Mouse (Mus musculus) midbrain, embryonic 14.5 days (tissue): ENCODE measurements around the gene Fam43a. TPM values are rescaled to one million over a fixed set of nuclear protein-coding genes. Genes with fewer than 3 reads are reported as not detected.
A peak's percentile ranks its signal among the peaks of the same experiment; 100 is the strongest.

ENCODE experiments used
- ATAC-seq: fragments of 200-750 bp; cut with Nextera tagmentation; 2 replicates; pipeline ENCODE4 v1.8.0; 2017; ENCODE audit warnings: moderate number of reproducible peaks, moderate library complexity; ENCODE audit not compliant: low FRiP score, low TSS enrichment
- DNase-seq: peaks from one replicate; pipeline ENCODE4 v3.0.0-alpha.2; 2015
- H3K27ac ChIP-seq: fragments of 300-500 bp; sonication (generic); replicated peaks from 2 replicates; pipeline ENCODE4 v1.5.1; 2014; ENCODE audit warnings: mild to moderate bottlenecking, low read depth, low read length, moderate library complexity
- H3K27me3 ChIP-seq: fragments of 300-500 bp; sonication (generic); 2 replicates; pipeline ENCODE4 v1.6.1; 2014; ENCODE audit warnings: low read length, control low read depth, mixed read lengths; ENCODE audit not compliant: control insufficient read depth, insufficient read depth
- H3K36me3 ChIP-seq: fragments of 300-500 bp; sonication (generic); 2 replicates; pipeline ENCODE4 v1.6.1; 2014; ENCODE audit warnings: low read length, control low read depth; ENCODE audit not compliant: control insufficient read depth, insufficient read depth
- H3K4me1 ChIP-seq: fragments of 300-500 bp; sonication (generic); 2 replicates; pipeline ENCODE4 v1.6.1; 2014; ENCODE audit warnings: mild to moderate bottlenecking, antibody characterized with exemption, low read length, control low read depth; ENCODE audit not compliant: control insufficient read depth, insufficient read depth
- H3K4me2 ChIP-seq: fragments of 300-500 bp; sonication (generic); 2 replicates; pipeline ENCODE4 v1.6.1; 2014; ENCODE audit warnings: mild to moderate bottlenecking, low read length, moderate library complexity
- H3K4me3 ChIP-seq: fragments of 300-500 bp; sonication (generic); replicated peaks from 2 replicates; pipeline ENCODE4 v1.5.1; 2014; ENCODE audit warnings: low read depth, low read length
- H3K9ac ChIP-seq: fragments of 300-500 bp; sonication (generic); replicated peaks from 2 replicates; pipeline ENCODE4 v1.6.1; 2014; ENCODE audit warnings: mild to moderate bottlenecking, low read length, moderate library complexity
- H3K9me3 ChIP-seq: fragments of 300-500 bp; sonication (generic); 2 replicates; pipeline ENCODE4 v1.6.1; 2016; ENCODE audit warnings: low read length, control low read depth, mixed read lengths; ENCODE audit not compliant: control insufficient read depth
- whole genome bisulfite sequencing: fragments of 180-500 bp; shearing (Covaris S2); extraction: QIAGEN DNeasy Blood & Tissue Kit; methylation state at CpG from one replicate; pipeline ENCODE4 v1.1.7; 2014; 5-methylcytosine and 5-hydroxymethylcytosine counted together
- polyA plus RNA-seq: library from polyadenylated mRNA; unstranded; fragments of >200 nt; fragmentation: Nextera tagmentation; extraction: Ambion mirVana; gene quantifications from 2 replicates; pipeline ENCODE4 v1.2.1, GENCODE M21; 2014

Gene Fam43a
- polyA plus RNA-seq = 5.1 and 5.9 TPM in 2 replicates

GRCm38 (mm10) chr16:30599491-30600268 is at the start of gene Fam43a:
Fam43a (plus strand) TSS chr16:30599723.
- DNase-seq (peak; percentile 90), ATAC-seq (peak; percentile 55)
- Histone ChIP-seq H3K27ac (peak within 1 kb of the TSS; percentile 52; the same call in 1 of the 2 replicates), H3K9me3 (no peaks in the 10 kb centered on the region), H3K4me1 (peaks cover 19% of the 10 kb centered on the region), H3K4me2 (peak within 1 kb of the TSS; percentile 91), H3K36me3 (no peaks in the 10 kb centered on the region), H3K27me3 (peaks cover 16% of the 10 kb centered on the region), H3K4me3 (peak within 1 kb of the TSS; percentile 57), H3K9ac (peak within 1 kb of the TSS; percentile 54)
- WGBS = under 1% methylated on average over 63 of the region's 63 CpGs

GRCm38 (mm10) chr16:30549966-30550747 is 49.4 kb upstream of the Fam43a start:
- H3K9ac ChIP-seq = peak overlapping the region; percentile 97
- WGBS = under 1% methylated on average over 63 of the region's 63 CpGs
- no peaks in the 10 kb centered on the region for H3K27me3 ChIP-seq
- peaks cover 20% of the 10 kb centered on the region for H3K36me3 ChIP-seq
- peaks cover 3% of the 10 kb centered on the region; the same call in 1 of the 2 replicates for H3K9me3 ChIP-seq
- peak overlapping the region; percentile 59 for H3K4me2 ChIP-seq
- DNase-seq (peak; percentile 91), ATAC-seq (peak; percentile 92)
- H3K4me3 ChIP-seq = peak overlapping the region; percentile 86
- peaks cover 19% of the 10 kb centered on the region for H3K4me1 ChIP-seq
- peak overlapping the region; percentile 89 for H3K27ac ChIP-seq

- Histone ChIP-seq H3K4me2 (peak within 1 kb of the TSS; percentile 59), H3K9ac (peak within 1 kb of the TSS; percentile 97), H3K36me3 (peaks cover 15% of the 10 kb centered on the region), H3K4me3 (peak within 1 kb of the TSS; percentile 86), H3K27ac (peak within 1 kb of the TSS; percentile 89), H3K4me1 (peaks cover 19% of the 10 kb centered on the region), H3K9me3 (peaks cover 8% of the 10 kb centered on the region; the same call in 1 of the 2 replicates), H3K27me3 (no peaks in the 10 kb centered on the region)
- DNase-seq = peak; percentile 79
- WGBS = 8% methylated on average over 13 of the region's 14 CpGs
- peak; percentile 72 for ATAC-seq
Observed at GRCm38 (mm10) chr16:30550748-30551192, 48.8 kb upstream of the Fam43a start, which contains the start of gene Tmem44. Tmem44 (minus strand) TSS chr16:30550842.

- 25% methylated on average over 11 of the region's 11 CpGs for WGBS
- Histone ChIP-seq H3K4me3 (no peak overlapping the region), H3K9ac (no peak overlapping the region), H3K4me1 (peaks cover 19% of the 10 kb centered on the region), H3K9me3 (peaks cover 15% of the 10 kb centered on the region), H3K27ac (peak overlapping the region; percentile 41; the same call in 1 of the 2 replicates), H3K27me3 (no peaks in the 10 kb centered on the region), H3K36me3 (peaks cover 6% of the 10 kb centered on the region), H3K4me2 (no peak overlapping the region)
- ATAC-seq = no peak; the same call in 1 of the 2 replicates
- peak; percentile 79 for DNase-seq
Observed at GRCm38 (mm10) chr16:30552621-30553338, 46.7 kb upstream of the Fam43a start.

- H3K36me3 ChIP-seq = peaks cover 17% of the 10 kb centered on the region
- H3K4me1 ChIP-seq = peaks cover 8% of the 10 kb centered on the region
- H3K4me3 ChIP-seq = no peak overlapping the region
- H3K9ac ChIP-seq = no peak overlapping the region
- H3K27me3 ChIP-seq = no peaks in the 10 kb centered on the region
- H3K27ac ChIP-seq = no peak overlapping the region
- DNase-seq (no peak), ATAC-seq (no peak)
- no peak overlapping the region for H3K4me2 ChIP-seq
- WGBS = 96% methylated on average over 8 of the region's 8 CpGs
- peaks cover 15% of the 10 kb centered on the region for H3K9me3 ChIP-seq
Observed at GRCm38 (mm10) chr16:30554109-30554508, 45.4 kb upstream of the Fam43a start.

DNA sequence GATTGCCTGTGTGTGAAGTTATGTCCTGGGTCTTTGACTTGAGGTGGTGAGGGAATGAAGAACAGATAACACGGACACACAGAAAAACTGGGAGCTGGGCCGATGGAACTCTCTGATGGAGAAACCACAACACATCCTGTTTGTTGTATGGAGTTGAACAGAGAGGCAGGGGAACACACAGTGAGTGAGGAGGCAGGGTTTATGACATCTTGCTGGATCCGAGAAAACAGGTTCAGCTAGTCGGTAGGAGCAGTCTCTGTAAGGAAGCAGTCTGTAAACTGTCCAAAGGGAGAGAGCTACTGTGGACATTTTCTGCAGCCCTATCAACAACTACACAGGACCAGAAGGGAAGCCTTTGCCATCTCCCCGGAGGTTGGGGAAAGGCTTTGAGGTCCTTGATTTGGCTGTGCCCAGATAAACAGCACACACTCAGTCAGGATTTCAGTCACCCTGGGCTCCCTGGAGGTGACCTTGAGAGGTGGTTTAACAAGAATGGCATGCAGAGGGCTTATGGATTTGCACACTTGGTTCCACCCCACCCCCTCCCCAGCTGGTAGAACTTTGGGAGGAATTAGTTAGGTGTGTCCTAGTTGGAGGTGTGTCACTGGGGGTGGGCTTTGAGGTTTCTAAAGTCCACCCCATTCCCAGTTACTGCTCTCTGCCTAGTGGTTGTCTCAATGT is 40.1 kb upstream of the Fam43a start:
- DNase-seq (no peak), ATAC-seq (no peak)
- no peak overlapping the region for H3K9ac ChIP-seq
- H3K9me3 ChIP-seq = peaks cover 15% of the 10 kb centered on the region
- no peak overlapping the region for H3K4me3 ChIP-seq
- no peak overlapping the region for H3K27ac ChIP-seq
- peaks cover 70% of the 10 kb centered on the region for H3K36me3 ChIP-seq
- no peaks in the 10 kb centered on the region for H3K27me3 ChIP-seq
- H3K4me1 ChIP-seq = no peaks in the 10 kb centered on the region
- H3K4me2 ChIP-seq = no peak overlapping the region
- WGBS = 97% methylated on average over 5 of the region's 5 CpGs

DNA sequence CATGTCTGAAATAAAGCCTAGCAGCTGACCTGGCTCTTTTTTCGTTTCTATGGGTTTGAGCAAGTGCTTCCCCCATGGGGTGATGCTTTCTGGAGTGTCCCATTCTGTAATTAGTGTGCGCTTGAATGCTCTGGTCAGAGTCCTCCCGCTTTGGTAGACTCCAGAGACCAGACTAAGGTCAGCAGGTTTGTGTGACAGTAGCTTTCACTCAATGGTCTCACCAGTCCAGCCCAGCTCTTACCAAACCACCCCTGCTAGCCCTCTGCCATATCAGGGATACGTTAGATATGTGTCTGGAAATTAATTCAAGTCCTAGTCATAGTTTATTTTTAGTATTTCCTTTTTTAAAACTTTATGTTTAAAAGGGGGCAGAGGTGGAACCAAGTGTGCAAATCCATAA is 38.9 kb upstream of the Fam43a start:
- no peak overlapping the region for H3K4me3 ChIP-seq
- ATAC-seq = no peak
- H3K9ac ChIP-seq = no peak overlapping the region
- DNase-seq = no peak
- no peak overlapping the region for H3K4me2 ChIP-seq
- no peak overlapping the region for H3K27ac ChIP-seq
- no peaks in the 10 kb centered on the region for H3K27me3 ChIP-seq
- no peaks in the 10 kb centered on the region for H3K4me1 ChIP-seq
- 95% methylated on average over 4 of the region's 4 CpGs for WGBS
- peaks cover 7% of the 10 kb centered on the region for H3K9me3 ChIP-seq
- peaks cover 82% of the 10 kb centered on the region for H3K36me3 ChIP-seq

DNA sequence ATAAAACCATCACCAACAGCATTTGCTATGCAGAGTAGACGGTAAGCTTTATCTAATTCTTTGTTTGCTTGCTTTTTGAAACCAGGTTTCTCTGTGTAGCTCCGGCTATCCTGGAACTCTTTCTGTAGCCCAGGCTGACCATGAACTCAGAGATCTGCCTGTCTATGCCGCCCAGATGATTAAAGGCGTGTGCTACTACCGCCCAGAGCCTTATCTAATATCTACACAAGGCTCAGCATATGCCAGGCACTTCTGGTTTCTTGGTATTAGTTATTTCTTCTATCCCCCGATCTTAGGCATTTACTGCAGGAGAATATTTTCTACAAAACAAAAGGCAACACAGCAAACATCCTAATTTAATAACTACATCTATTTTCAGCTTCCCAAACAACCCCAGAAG is 33.9 kb upstream of the Fam43a start:
- Histone ChIP-seq H3K36me3 (peaks cover 97% of the 10 kb centered on the region), H3K27me3 (no peaks in the 10 kb centered on the region), H3K4me2 (no peak overlapping the region), H3K9ac (no peak overlapping the region), H3K9me3 (no peaks in the 10 kb centered on the region), H3K27ac (no peak overlapping the region), H3K4me1 (no peaks in the 10 kb centered on the region), H3K4me3 (no peak overlapping the region)
- ATAC-seq = no peak
- no peak for DNase-seq
- WGBS = 93% methylated on average over 6 of the region's 6 CpGs
